Mouse (Mus musculus) gastrocnemius, postnatal 10 days (tissue): ENCODE measurements around the gene Rbm42. TPM values are rescaled to one million over a fixed set of nuclear protein-coding genes. Genes with fewer than 3 reads are reported as not detected.
A peak's percentile ranks its signal among the peaks of the same experiment; 100 is the strongest.

ENCODE experiments used
- DNase-seq: peaks from one replicate; pipeline ENCODE4 v3.0.0; 2021; ENCODE audit warnings: mixed read lengths
- total RNA-seq, 2 experiments: library from RNA; stranded (reverse); gene quantifications; 2 replicates each; pipeline ENCODE4 v1.2.3; 2021

Rbm42 gene
- total RNA-seq, 2 experiments from 2014 or later = 42.4 to 44.4 TPM

DNA sequence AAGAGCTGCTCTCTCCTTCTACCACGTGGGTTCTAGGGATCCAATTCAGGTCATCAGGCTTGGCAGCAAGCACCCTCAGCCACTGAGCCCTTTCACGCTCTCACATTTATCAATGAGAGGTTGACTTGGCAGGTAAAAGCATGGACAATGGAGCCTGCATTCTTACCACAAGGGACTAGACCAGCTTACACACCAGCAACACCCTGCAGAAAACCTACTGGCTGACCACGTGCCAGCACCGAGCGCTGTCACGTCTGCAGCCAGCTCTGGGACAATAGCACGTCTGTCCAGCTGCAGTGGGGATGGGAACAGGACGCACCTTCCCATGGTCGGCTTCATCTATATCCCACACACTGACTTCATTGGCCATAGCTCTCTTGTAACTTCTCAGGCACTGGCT is 31.5 kb downstream of the Rbm42 start:
- DNase-seq = no peak

DNA sequence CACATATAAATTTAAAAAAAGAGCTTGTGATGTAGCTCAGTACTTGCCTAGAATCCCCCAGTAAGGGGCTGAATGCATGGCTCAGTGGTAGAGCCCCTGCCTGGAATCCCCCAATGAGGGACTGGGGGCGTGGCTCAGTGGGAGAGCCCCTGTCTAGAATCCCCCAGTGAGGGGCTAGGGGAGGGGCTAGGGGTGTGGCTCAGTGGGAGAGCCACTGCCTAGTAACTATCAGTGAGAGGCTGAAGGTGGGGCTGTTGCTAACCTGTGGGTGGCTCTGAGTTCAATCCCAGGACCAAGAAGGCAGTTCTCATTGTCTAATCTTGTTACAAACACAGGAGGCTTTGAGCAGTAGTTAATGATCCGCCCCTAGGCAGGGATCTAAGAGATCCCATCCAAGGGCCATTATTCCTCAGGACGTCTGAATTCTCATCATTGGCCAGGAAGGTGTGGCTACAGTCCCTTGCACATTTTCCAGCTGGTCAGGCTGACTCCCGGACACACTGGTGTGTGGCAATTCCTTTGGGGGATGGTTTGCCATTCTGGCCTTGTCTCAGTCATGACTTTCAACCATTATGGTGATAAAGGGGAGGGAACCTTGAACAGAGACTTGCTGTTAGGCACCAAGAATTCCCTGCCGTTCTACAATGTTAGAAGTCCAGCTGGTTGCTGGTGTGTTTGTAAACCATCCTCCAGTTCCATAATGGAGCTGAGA is 34.9 kb downstream of the Rbm42 start:
- no peak for DNase-seq

DNA sequence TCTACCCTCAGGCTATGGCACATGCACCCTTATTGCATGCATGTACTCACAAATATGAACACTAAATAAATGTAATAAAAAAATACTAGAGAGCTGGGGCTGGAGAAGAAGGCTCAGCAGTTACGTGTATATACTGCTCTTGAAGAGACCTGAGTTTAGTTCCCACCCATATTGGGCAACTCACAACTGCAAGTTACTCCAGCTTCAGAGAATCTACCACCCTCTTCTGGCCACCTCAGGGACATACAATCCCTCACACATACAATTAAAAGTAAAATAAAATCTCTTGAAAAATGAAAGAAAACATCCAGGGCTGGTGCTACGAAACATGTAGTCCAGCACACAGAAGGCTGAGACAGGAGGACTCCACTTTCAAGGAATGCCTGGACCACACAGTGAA is 35.7 kb downstream of the Rbm42 start:
- no peak for DNase-seq

DNA sequence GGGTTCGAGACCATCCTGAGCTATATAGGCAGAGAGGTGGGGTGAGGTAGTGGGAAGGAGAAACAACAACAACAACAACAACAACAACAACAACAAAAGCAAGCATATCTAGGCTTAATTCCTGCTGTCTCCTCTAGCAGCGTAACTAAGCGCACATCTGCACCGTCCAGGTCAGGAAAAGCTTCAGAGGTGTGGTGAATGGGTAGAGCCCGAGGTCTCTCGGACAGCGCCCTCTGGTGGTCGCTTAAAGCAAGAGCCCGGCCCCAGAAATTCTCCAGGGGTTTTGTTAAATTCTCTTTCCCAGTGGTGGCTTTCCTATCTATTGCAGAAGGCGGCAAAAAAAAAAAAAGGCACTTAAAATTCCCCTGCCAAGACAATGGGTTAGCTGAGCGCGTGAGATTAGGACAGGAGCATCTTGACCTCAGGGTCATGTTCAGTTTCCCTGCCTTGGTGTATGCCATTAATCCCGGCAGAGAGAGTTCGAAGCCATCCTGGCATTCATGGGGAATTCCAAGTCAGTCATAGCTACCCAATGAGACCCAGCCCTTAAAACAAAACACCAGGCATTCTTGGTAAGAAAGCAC is 36.5 kb downstream of the Rbm42 start:
- peak; percentile 66 for DNase-seq

DNA sequence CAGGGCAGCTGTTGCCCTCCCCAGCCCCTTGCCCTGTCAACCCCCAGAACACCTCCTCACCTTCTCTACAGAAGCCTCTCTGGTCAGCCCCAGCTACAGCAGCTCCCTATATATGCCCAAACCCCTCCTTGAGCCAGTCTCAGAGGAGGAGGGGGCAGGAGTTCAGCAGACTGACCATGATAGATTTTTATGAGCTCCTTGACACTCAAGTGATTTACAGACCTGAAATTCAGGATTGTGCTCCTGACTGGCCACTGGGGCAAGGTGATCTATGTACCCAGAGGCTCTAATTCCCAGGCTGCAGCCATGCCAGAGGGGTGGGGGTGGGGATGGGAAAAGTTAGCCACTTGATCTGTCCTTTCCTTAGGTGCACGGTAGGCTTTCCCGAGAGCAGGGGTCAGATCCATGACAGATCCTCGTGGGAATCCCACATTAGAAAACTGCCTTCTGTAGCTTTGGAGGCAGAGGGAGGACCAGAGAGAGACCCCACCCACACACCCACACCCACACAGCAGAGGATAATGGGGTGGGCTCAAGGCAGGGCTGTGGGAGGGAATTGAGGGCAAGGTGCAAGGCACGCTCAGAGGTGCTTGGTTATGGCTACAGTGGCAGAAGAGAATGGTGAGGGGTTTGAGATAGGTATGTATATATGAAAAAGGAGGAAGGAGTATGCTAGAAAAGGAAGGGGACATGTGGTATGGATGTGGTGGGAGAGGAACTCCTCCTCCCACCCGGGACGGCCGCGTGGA is 37.3 kb downstream of the Rbm42 start, which contains the start of gene Upk1a:
Gene Upk1a (minus strand): TSS at position 194 of the 749 bp plus-strand sequence.
- DNase-seq = no peak

DNA sequence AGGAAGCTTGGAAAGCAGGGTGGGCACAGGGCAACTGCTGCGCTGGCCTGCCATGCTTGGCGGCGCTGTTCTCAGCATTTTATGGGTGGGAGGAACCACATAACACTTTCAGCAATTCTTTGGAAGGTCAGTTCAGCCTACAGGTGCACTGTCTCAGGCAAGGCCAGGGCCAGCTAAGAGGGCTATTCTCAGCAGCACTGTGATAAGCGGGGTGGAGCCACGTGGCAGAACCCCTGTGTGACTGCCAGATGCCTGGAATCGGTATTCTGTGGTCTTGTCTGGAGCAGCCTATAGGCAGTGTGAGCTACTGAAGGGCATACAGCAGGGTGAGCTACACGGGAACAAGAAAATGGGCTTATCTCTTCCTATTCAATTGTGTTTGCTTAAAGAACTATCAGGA is 40.1 kb downstream of the Rbm42 start:
- DNase-seq = no peak

DNA sequence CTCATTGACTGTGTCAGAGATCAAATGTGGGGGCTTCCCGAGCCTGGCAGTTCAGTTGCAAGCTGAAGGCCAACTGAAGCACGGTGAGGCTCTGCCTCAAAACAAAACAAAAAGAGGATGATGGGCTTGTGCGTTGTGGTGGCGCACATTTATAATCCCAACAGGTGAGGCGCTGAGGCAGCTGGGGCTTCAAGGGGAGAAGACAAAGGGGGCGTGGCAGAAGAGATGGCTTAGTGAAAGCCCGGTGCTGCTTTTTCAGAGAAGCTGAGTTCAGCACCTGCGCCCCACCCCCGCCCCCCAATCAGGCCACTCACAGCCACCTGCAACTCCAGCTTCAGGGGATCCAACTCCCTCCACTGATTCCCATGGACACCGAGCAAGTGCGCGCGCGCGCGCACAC is 41.6 kb downstream of the Rbm42 start:
- DNase-seq = no peak

DNA sequence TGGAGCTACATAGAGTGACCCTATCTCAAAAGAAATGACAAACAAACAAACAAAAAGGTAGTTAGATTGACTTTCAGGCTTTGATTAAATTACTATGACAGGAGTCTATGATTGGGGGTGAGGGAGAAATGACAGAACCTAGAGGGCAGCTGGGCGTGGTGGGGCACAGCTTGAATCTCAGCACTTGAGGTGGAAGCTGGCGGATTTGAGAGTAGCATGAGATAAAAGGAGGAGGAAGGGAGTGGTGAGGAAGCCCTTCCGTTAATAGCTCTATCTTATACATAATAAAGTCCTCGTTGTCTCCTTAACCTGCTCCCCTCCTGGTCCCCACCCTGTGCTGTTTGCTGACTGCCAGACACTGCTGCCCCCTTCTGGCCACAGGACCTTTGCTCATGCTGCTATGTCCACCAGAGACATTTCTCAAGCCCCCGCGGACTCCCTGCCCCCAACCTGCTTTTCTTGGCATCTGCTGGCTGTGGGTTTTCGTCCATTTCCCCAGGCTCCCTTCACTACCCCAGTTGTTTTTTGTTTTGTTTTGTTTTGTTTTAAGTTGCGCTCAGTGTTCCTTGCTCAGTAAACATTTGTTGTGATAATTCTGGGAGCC is 42.3 kb downstream of the Rbm42 start:
- peak; percentile 47 for DNase-seq

DNA sequence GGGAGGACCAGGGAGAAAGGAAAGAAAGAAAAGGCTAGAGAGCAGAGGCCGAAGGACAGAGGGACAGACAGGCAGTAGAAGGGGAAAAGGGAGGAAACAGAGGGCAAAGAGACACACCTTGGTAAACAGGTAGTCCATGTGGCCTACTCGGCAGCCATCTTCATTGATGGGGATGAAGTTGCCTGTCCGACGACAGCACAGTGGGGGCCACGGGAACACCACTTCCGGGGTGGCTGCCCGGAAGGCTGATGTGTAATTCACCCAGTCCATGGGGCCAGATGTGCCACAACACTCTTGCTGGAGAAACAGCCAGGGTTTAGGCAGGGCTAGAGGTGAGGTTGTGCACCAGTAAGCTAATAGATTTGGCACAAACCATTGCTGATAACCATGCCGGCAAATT is 45.2 kb downstream of the Rbm42 start:
- no peak for DNase-seq

DNA sequence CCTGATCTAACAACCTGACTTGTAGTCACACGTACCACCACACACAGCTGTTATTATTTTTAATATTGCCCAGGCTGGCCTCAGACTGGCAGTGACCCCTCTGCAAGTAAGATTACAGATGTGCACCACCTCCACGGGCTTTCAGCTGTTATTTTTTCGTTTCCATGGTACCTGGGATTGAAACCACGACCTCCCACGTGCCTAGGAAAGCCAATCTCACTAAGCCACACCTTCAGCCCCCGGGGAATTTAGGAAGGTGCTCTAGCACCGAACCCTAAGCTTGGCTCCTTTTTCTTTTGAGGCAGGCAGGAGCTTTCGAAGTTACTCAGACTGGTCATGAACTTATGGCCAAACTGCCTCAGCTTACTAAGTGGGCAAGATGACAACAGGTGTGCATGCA is 45.7 kb downstream of the Rbm42 start:
- no peak for DNase-seq

DNA sequence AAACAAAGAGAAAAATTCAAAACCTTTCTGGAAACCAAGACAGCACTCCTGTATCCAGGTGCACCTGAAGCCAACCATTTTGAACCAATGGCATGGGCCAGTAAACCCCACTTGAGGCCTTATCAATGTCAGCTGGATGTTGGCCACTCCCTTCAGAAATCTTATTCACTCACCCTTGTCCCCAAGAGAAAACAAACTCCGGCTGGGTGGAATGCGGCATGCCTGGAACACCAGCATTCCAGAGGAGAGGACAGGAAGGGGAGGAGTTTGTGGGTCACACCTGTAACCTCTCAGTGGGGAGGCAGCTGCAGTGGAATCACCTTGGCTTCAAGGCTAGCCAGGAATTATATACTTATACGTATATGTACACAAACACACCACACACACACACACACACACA is 47.5 kb downstream of the Rbm42 start:
- no peak for DNase-seq

DNA sequence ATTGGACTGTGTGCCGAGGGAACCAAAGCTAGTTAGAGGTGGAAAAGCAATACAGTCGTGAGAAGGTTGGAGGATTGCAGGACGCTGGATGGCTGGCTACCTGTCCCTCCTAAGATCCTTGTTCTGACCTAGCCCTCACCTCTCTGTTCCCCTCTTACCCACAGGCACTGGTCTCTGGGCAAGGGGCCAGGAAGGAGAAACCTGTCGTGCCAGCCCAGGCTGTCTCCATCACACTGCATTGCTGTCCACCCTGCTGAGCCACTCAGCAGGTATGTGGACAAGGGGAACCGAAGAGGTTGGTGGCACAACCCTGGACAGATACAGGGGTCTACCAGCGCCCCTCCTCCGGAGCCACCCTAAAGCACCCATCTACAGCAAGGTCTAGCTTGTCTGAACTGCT is 49.5 kb downstream of the Rbm42 start:
- no peak for DNase-seq

DNA sequence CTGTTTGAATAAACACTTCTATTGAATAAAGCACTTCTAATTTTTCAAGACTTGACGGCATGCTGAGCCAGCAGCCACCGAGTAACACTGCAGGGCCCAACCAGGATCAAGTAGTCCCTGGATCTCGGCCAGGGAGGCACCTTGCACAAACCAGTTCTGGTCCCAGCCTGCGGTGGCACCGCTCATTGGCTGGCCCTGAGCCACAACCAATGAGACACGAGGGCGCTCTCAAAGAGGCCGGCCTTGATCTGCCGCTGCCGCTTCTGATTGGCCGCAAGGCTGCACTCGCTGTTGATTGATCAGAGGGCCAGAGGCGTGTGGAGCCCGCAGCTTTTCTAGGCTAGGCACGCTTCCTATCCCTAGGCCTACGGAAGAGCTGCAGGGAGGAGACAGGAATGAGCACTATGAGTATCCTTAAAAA is 50.2 kb downstream of the Rbm42 start:
- peak; percentile 85 for DNase-seq

DNA sequence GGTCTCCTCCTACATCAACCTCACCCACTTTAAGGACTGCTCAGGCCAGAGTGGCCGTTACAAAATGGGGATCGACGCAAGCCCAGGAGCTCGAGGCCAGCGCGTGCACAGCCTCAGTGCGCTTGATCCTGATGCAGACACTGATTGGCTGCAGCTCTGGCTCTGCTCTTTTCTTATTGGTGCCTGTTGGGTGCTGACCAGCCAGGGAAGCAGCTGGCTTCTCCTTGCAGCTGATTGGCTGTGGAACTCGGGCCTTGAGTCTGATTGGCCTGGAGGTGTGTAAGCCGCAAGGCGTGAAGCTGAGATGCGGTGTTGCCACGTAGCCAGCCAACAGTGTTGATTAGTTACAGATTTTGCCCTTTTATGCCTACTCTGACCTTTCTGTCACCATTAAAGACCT is 51.3 kb downstream of the Rbm42 start, which contains the start of gene Zbtb32:
Gene Zbtb32 (minus strand): TSS at position 124 of the 400 bp plus-strand sequence.
- no peak for DNase-seq

DNA sequence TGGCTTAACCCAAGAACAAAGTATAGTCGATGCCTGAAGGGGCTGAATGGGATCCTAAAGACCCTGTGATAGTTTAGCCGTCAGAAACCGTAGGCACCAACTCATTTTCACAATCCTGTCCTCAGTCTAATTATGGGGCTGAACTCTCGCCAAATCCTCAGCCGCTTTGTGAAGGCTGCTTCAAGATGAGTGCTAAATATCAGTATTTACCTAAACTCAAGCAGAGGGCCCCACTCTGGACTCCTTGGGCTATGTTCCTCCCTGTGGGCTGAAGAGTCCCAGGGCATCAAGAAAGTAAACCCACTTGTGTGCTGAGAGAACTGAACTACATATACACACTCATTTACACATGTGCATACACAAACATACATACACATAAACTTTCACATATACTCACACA is 53.3 kb downstream of the Rbm42 start:
- no peak for DNase-seq

DNA sequence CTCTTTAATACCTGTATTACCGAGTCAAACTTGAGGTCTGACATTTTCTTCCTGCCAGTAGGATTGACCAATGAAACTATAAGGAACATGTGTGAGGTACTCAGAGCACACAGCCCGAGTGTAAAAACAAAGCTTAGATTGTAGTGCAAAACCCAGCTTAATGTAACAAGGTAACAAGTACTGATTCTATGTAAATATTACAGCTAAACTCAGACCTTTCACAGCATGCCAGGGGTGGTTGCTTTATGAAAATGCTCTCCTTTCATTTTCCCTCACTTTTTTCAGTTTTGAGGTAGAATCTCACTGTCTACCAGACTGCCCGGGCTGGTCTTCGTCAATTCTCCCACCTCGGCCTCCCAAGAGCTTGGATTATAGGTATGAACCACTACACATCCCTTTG is 54.0 kb downstream of the Rbm42 start:
- no peak for DNase-seq

DNA sequence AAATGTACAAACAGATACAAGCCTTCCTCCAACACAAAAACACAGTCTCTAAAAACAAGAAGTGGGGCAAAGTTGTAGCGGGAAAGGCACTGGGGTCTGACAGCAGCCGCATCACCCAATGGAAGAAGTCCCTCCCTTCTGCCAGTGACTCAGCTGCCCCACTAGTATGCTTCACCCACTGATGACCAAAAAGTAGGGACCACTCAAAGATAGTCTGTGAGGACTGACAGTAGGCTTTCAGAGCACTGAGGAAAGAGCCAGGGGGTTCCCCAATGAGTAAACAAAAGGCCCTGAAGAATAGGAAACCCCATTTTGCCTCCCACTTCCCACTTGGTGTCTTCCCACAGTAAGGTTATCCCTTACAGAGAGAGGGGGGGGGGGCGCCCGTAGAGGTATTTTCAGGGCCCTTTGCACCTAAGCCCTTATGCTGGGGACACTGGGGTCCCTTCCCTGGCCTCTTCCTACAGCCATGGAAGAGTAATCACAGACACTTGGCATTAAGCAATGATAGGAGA is 55.5 kb downstream of the Rbm42 start:
- no peak for DNase-seq

DNA sequence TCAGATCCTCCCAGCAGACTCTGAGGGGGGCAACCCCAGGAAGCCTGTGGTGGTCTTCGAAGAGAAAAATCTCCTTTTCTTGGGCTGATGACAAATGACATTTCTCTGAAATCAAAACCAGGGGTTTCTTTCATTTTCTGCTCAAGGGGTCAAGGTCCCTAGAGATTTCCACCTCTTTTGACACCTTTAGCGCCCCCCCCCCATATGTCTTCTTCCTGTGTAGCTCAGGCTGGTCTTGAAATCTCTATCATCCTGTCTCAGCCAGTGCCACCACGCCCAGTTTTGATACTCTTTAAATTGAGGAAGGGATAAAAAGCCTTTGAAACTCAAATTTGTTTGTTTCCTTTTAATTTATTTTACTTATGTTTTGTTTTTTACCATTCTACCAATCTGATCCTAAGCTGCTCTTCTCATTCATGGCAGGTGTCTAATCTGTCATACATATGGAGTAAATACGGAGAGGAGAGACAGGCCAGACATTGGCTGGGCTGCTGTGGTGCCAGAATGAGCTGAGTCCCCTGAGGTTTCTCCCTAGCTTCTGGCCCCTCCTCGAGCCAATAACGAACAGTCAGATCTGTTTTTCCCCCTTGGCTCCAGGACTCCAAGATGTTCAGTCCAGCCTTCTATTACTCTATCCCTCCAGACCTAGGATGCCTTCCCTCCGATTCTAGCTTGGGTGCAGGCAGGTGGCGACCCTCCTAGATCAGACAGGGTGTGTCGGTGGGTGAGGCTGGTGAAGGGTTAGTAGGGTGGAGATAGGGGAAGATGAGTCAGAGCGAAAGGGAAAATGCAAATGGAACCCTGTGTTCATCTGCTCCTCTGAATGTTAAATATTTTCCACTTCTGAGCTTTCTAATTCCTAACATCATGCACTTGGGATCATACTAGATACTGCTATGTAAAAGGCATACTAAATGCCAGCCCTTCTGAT is 56.3 kb downstream of the Rbm42 start:
- no peak for DNase-seq

DNA sequence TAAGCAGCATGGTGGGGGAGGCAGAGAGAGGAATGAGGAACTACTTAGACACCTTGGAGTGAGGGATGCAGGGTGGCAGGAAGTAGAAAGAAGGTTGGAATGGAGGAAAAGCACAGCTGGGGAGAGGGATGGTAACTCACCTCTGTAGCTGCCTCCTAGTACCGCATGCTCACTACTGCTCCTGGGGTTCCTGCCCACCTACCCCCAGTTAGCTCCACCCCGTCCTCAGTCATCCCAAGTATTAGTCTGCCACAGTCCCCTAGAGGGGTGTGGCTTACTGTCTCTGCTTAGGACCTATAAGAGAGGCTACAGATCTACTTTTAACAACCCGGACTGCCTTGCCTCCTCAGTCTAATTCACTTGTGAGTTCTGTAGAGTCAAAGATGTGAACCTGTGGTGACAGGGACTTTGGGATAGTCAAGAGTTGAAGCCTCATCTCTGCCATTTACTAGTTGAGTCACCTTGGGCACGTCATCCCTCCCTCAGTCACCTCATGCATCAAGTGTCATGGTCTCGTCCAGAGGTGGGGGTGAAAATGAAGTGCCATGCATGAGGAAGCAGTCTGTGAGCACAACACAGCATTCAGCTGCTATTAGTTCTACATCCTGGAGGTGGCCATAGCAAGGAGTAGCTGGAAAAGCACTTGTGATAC is 57.2 kb downstream of the Rbm42 start:
- no peak for DNase-seq

DNA sequence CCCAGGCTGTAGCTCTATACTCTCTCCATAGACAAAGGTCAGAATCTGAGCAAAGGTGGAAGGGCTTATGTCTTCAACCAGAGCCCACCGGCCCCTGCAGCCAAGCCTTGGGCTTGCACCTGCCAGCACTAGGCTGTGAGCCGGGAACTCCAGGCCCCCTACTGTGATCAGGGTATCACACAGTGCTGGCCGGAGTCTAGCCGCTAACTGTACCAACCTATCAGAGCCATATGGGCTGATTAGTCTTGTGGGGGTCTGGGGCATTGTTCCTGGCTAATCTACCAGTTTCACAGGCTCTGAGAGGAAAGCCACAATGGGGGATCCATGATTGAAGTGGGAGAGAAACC is 58.5 kb downstream of the Rbm42 start:
- no peak for DNase-seq
